Mouse (Mus musculus): ENCODE data around the gene Zbtb7a.

The Zbtb7a gene

GRCm38 (mm10) chr10:81139529-81139846 lies 4.5 kb downstream of the Zbtb7a start:
- DNase-seq (ENCODE audit: low read depth), result no peak

- no peak for DNase-seq (ENCODE audit: low read depth)
Measured at GRCm38 (mm10) chr10:81140005-81140404, 5.0 kb downstream of the Zbtb7a start.

DNA sequence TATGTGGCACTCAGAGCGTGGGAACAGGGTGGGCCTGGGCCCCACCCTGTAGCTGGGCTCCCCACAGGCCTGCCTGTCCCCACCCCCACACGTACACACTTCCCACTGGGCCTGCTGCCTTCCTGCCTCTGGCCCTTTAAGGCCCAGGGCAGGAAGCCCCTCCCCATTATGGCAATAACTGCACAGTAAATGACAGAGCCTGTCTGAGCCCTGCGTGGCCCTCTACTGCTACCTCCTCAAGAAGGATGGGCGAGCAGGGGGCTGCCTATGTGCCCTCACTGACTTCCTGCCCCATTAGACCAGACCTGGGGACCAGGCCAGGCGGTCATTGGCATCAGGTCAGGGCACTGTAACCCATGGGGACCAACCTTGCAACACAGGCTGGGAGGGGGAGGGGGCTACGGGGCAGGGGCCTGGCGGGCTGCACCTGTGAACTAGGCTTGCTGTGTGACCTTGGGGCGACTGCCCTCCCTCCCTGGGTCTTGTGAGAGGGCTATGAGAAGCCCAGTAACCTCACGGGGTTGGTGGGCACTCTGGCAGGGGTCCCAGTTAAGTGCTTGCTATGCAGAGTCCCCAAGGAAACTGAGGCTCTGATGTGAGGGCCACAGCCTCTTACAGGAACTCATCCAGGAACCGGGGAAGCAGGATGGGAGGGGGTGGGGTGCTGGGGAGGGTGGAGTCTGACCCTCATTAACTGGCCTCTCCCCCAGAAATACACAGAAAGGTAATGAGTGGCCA lies 5.9 kb downstream of the Zbtb7a start:
- DNase-seq (ENCODE audit: low read depth), result peak; percentile 63

GRCm38 (mm10) chr10:81141455-81142210 lies 6.6 kb downstream of the Zbtb7a start:
- DNase-seq (ENCODE audit: low read depth), result no peak

DNA sequence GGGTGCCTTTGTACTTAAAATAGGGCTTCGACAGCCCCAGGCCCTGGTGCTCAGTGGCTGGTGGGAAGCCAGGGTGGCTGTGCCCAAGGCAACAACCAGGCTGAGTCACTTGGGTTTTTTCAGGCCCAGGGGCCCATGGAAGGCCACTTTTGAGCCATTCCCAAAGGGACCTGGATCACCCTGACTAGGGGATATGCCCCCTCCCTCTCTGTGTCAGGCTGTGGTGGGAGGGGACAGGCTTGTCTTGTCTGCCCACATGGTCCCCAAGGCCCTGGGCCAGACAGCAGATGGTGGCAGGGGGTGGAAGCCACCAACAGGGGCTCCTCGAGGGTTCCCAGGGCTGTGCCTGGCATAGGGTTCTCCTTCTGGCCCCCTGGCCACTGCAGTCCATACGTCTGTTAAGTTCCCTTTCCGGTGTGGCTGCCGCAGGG lies 7.5 kb downstream of the Zbtb7a start:
- no peak for DNase-seq (ENCODE audit: low read depth)

DNA sequence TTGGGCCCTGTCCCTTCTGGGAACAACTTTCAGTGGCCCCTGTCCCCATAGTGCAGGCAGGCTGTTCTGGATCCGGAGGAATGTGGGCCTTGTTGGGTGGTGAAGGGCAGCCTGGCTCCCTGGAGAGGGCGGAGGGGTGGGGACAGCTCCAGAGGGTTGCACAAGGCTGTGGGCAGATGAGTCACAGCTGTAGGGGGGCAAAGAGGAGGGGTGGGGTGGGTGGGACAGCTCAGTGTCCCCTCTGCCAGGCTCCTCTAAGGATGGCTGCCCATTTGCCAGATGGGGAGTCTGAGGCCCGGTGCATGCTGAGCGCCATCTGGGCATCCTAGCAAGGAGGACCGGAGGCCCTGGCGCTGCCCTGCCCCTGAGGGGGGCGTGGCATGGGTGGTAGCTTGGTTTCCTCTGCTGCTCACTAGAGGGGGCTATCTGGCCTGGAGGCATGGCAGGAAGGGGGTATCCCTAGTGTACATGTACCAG lies 8.2 kb downstream of the Zbtb7a start:
- no peak for DNase-seq (ENCODE audit: low read depth)

GRCm38 (mm10) chr10:81143845-81144437 lies 8.9 kb downstream of the Zbtb7a start:
- DNase-seq (ENCODE audit: low read depth), result no peak

DNA sequence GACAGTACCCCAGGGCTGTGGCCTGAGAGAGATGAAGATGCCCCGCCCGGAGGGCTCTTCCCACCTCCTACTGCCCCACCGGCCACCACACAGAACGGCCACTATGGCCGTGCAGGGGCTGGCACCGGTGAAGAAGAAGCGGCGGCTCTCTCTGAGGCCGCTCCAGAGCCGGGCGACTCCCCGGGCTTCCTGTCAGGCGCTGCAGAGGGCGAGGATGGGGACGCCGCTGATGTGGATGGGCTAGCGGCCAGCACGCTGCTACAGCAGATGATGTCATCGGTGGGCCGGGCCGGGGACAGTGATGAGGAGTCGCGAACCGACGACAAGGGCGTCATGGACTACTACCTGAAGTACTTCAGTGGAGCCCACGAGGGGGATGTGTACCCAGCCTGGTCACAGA lies 9.6 kb downstream of the Zbtb7a start:
- no peak for DNase-seq (ENCODE audit: low read depth)

- no peak for DNase-seq (ENCODE audit: low read depth)
Measured at GRCm38 (mm10) chr10:81145307-81145706, 10.3 kb downstream of the Zbtb7a start.

GRCm38 (mm10) chr10:81145778-81146177 lies 10.8 kb downstream of the Zbtb7a start:
- no peak for DNase-seq (ENCODE audit: low read depth)

GRCm38 (mm10) chr10:81146296-81146695 lies 11.3 kb downstream of the Zbtb7a start:
- no peak for DNase-seq (ENCODE audit: low read depth)

GRCm38 (mm10) chr10:81151261-81151660 lies 16.2 kb downstream of the Zbtb7a start:
- no peak for DNase-seq (ENCODE audit: low read depth)

DNA sequence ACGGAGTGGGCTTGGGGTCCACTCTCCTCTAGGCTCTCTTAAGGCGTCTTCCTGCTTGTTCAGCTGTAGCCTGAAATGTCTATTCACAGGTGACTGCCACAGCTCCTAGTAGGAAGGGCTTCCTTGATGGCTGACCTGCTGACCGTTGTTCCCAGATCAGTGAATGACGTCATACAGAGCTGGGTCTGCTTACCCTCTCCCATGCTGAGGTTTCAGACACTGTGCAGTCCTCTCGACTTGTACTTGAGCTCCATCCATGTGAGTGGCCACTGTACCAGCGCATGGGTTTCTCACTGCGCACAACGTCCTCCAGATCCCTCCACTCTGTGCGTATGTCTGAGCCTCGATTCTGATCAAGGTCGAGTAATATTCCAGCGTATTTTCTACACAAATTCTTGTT lies 17.6 kb downstream of the Zbtb7a start:
- no peak for DNase-seq (ENCODE audit: low read depth)

- DNase-seq (ENCODE audit: low read depth), result no peak
Measured at GRCm38 (mm10) chr10:81154313-81154712, 19.3 kb downstream of the Zbtb7a start.

- no peak for DNase-seq (ENCODE audit: low read depth)
Measured at GRCm38 (mm10) chr10:81154736-81155135, 19.7 kb downstream of the Zbtb7a start.

DNA sequence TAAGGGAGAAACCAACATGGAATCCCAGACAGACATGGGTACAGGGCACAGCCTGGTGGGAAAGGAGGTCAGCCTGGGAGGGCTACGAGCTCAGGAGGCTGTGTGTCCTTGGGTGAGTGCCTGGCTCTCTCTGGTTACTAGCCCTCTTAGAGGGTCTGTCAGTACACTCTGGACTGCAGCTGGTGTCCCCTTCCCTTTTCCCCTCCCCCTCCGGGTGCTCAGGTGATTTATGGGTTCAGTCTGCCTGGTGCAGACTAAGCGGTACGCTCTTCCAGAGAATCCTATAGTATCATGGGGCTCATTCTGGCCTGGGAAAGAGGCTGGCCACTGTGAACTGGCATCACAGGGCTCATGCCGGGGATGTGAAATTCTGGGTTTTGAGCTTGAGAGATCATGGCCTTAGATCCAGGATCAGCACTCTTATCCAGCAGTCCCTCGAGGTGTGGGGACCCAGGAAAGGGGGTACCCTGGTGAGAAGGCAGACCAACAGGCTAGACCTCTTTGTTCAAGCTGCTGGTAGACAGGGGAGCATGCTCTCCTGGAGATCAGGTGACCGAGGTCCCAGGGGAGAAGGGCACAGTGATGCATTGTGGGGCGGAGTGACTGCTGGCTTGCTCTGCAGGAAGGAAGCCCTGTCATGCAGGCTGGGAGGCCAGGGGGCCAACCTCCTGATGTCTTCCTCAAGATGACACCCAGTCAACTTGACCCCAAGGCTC lies 26.7 kb downstream of the Zbtb7a start:
- DNase-seq (ENCODE audit: low read depth), result no peak

- peak; percentile 43 for DNase-seq (ENCODE audit: low read depth)
Measured at GRCm38 (mm10) chr10:81162318-81162652, 27.3 kb downstream of the Zbtb7a start.

GRCm38 (mm10) chr10:81165118-81165517 lies 30.1 kb downstream of the Zbtb7a start:
- no peak for DNase-seq (ENCODE audit: low read depth)

GRCm38 (mm10) chr10:81167200-81168086 lies 32.4 kb downstream of the Zbtb7a start, which contains the start of gene Pias4:
Gene Pias4 (minus strand): TSS chr10:81167923.
- DNase-seq (ENCODE audit: low read depth), result peak; percentile 100

DNA sequence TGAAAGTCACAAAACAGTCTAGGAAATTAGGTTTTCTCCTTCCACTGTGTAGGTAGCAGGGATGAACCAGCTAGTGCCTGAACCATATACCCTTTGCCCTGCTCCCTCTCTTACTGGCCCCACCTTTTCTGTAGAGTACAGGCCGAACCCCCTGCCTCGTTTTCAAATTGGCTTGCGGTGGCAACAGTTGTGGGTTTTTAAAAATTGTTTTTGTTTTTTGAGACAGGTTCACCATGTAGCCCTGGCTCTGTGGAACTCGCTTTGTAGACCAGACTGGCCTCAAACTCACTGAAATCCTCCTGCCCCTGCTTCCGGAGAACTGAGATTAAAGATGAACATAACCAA lies 33.0 kb downstream of the Zbtb7a start:
- no peak for DNase-seq (ENCODE audit: low read depth)

DNA sequence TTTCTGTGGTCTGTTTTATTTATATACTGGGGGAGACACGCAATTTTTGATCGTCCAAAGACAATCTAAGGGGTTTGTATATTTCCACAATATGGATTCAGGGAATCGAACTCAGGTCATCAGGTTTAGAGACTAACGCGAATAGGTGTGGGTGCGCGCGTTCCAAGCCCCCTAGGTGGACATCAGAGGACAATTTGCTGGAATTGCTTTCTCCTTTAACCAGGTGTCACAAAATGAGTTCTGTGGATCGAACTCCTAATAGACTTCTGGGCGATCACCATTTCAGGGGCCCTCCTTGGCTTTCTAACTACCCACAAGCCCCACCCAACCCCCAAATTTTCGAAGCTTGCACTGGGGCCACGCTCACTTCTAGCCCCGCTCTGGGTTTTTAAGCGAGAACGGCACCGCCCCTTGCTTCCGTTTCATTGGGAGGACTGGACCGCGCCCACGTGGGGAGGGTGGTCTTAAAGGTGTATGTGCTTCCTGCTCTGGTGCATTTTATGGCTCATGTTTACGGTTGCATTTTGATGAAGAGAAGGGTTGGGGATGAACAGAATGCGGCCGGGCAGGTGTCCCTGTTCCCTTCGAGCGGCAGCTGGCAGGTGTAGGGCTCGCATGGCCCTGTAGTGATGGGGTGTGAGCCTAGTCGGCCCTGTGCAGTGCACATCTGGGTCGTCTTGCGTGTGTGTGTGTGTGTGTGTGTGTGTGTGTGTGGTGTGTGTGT lies 33.7 kb downstream of the Zbtb7a start:
- peak; percentile 95 for DNase-seq (ENCODE audit: low read depth)

Data from induced T-regulatory cell, adult 2 months (primary cell).